Mouse (Mus musculus) urinary bladder, postnatal 36 days (tissue): ENCODE data around the gene Gm47996.

ENCODE experiments used
- DNase-seq, 2 experiments: peaks; one replicate each; pipeline ENCODE4 v3.0.0; 2022; ENCODE audit warnings: low spot score in 2 of 2, mixed read lengths in 1 of 2

The Gm47996 gene

DNA sequence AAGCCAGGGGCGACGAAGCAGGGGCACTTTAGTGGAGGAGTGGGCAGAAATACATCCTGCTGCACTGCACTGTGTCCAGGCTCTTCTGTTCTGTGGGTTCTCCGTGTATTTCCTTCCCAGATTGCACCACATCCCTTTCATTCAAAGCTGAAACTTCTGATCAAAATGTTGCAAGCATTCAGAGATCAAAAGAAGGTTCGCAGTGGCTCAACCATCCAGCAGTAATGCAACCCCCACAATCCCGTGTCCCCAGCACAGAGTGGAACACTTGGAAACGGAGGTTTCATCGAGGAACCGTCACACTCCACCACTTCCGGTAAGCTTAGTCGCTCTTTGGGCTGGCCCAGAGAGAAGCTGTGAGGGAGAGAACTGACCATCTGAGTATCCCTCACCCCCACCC is 35.2 kb downstream of the Gm47996 start:
- DNase-seq = no peak

- DNase-seq = no peak
Measured at GRCm38 (mm10) chr1:151245846-151246245, 35.9 kb downstream of the Gm47996 start.

GRCm38 (mm10) chr1:151250109-151250508 is 40.2 kb downstream of the Gm47996 start:
- no peak for DNase-seq

DNA sequence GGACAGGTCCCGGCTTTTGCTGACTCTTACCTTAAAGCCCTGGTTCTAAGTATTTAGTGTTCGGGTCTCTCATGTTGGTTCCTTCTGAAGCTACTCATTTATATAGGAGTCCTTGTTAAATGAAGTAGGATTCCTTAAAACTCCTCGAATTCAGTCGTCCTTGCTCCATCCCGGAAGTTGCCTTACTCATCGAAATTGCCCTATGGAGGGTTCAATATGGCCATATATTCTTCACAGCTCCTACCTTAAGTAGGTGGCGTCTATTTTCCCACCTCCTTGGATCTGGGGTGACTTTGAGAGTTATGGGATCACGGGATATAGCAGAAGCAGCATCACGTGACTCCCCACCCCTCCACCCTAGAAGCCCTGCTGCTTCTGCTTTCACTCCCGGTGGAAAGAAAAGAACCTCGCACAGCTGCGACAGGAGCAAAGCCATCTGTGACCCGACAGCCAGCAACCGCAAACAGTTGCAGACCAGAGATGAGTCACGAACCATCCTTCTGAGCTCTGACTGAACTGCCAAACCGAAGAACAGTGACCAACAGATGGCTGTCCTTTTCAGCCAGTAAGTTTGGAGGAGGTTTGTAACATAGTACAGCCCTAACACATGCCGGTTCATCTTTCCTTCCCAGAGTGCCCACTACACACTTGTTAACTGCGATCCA is 40.7 kb downstream of the Gm47996 start:
- DNase-seq = peak; percentile 56 to 62

DNA sequence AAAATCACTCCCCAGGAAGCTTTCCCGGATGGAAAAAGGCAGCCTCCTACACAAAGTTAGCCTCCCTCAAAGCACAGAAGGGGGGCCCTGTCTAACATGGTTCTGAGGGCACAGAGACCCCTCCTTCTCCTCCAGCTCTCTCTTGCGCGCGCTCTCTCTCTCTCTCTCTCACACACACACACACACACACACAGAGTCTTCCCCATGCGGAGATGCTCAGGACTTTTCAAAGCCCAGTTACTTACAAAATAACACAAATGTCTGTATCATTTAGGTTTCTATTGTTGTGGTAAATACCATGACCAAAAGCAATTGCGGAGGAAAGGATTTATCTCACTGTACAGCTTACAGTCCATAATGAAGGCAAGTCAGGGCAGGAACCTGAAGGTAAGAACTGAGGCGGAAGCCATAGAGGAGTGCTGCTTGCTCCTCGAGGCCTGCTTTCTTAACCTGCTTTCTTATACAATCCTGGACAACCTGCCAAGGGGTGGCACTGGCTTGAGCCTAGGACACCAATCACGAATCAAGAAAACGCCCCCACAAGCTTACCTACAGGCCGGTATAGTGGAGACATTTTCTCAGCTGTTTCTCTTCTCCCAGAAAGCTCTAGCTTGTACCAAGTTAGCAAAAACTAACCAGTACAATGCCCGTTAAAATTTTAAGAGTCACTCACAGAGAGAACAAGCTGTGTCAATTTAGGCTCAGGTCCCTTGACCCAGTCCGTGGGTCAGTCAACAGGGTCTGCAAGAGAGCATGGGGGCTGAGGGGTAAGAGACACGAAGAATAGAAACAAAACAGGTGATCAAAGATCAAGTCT is 41.5 kb downstream of the Gm47996 start:
- DNase-seq = no peak

- DNase-seq = no peak
Measured at GRCm38 (mm10) chr1:151255422-151255821, 45.5 kb downstream of the Gm47996 start.

DNA sequence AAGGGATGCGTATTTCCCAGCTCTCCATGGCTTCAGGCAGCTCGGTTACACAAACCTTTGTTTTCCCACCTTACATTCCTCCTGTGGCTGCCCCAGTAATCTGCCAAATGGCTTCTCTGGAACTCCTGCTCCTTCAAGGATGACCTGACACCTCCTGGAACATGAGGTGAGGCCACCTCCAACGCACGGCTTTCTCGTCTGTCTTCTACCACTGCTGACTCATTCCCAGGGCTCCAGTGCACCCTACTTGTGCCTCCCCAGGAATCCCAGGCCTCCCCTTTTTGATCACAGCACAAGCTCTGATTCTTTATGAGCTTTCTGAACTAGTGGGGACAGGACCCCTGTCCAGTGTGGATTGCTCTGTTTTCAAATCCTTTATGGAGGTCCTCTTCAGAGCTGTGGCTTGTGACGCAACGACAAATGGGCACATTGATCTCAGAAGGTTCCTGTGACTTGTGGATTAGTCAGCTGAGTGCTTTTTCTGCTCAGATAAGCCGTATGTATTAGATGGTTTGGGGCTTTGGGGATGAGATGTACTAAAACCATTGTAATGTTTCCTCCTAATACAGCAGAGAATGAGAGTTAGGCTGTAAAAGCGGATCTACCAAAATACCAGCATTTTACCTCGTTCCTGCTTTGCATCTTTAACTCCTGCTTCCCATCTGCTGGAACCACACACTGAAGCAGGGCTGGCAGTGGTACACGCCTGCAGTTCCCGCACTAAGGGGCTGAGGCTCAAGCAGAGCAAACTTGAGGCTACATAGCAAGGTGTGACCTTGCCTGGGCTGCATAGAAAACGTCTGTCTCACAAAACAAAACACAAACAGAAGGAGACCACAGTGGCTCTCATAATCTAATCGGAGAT is 48.4 kb downstream of the Gm47996 start:
- no peak for DNase-seq

DNA sequence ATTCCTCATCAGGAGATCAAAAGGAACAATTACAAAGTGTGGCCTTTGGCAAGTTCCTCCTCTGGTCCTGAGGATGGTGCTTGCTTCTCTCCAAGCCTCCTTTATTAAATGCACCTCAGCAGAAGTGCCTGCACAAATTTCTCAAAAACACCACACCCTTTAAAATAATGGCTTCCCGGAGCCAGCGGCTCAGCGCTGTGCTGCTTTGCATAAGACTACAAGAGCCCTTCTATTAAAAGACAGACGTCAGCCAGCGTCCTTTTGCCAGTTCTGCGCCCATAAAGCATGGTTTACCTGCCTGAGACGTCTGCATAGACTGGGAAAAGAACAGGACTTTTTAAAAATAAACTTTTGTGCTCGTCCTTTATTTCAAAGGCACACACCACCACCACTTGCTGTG is 49.1 kb downstream of the Gm47996 start:
- no peak for DNase-seq
